Mouse (Mus musculus) left cerebral cortex, adult 8-10 months (tissue): ENCODE results near the gene Rab6a. TPM values are rescaled to one million over a fixed set of nuclear protein-coding genes. Genes with fewer than 3 reads are reported as not detected.

Source experiments
- DNase-seq, 2 experiments: peaks; one replicate each; pipeline ENCODE4 v3.0.0; 2022; ENCODE audit warnings: low spot score in 2 of 2
- total RNA-seq, 4 experiments: library from RNA; stranded (reverse); gene quantifications; 2 replicates each; pipeline ENCODE4 v1.2.4; 2022

Gene Rab6a
- total RNA-seq, 4 experiments from 2014 or later, result 362 to 393 (median 380) TPM

DNA sequence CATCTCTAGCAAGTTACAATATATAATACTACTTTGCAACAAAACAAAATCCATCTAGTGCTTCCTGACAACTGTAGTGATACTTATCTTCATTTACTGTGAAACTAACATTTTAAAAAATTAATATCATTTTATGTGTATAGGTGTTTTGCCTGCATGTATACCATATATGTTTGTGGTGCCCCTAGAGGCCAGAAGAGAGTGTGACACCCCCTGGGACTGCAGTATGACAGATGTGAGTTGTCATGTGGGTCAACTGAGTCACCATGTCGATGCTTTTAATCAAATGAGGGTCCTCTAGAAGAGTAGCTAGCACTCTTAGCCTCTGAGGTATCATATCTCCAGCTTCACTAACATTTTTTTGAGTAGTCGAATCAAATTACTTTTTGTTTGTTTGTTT lies 15.1 kb downstream of the Rab6a start:
- no peak for DNase-seq

DNA sequence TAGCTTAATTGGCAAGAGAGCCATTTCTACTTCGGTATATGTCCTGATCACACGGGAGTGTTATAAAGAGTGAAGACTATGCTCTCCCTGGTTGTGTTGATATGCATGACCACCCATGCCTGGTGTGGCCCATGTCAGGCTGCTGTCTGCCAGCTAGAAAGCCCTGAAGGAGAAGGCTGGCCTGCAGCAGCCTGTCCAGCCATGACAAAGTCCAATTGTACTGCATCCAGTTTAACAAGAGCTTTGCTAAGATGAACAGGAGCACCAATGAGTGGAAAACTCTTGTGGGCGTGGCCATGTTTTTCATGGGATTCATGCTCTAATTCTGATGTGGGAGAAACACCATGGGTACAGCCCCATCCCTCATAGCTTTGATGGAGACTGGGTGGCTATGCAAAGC lies 17.3 kb downstream of the Rab6a start:
- DNase-seq, result no peak

DNA sequence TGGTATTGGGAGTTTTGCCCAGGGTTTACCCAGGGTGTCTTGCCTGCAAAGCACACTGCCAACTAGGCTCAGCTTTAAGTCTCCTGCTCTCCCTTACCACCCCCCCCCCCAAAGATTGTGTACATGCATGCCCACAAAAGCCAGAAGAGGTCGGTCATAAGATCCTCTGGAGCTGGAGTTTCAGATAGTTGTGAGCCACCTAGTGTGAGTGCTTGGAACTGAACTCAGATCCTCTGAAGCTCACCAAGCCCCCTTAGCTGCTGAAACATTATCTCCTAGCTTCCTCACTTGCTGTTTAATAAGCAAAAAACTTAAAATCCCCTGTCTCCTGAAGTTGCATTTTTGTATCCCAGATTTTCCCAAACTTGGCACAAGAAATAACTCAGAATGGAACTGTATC lies 30.4 kb downstream of the Rab6a start:
- no peak for DNase-seq

DNA sequence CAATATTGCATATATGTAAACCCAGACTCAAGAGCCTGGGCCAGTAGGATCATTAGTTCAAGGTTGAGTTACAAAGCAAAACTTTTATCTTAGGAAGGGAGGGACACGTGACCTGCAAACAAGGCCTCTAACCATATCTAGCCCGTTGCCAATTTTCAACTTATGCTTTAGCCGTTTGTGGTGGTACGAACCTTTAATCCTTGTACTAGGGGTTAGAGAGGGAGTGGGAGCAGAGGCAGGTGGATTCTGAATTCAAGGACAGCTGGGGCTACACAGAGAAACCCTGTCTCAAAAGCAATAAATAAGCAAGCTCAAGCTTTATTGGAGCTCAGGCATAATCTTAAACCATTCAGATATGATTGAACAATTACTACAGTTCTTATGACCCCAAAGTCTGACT lies 35.2 kb downstream of the Rab6a start:
- no peak for DNase-seq

DNA sequence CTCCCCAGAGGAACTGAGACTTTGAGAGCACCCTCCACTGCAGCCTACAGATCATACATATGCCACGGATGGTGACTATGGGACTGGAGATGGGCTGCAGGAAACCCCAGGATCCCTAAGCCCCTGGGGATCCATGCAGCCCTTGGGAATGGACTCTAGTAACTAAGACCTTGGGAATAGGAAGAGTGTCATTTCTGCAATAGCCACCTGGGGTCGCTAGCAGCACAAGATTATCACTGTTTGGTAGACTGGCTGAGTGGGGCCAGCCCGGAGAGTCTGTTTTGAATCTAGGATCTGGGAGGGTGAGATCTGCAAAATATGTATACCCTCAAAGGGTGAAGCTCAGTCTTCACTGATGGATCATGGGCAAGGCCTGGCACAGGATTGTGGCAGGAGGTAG lies 37.9 kb downstream of the Rab6a start:
- DNase-seq, result peak; percentile 30 to 55

DNA sequence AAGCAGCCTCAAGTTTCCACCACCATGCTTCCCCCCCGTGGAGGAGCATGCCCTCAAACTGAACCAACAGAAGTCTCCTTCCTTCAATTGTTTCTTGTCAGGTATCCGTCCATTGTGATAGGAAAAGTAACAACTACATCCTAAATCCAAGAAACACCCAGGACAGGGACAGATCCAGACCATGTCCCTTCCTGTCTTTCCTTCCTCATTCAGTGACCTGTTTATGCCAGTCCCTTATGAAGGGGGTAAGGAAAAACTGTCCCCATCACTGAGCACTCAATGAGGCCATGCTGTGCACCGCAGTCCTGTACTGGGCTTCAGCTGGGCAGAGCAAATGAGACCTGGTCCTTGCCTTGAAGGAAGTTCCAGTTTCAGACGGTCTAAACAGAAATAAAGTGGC lies 41.9 kb downstream of the Rab6a start:
- peak in 1 of 2 experiments; percentile 1 for DNase-seq

DNA sequence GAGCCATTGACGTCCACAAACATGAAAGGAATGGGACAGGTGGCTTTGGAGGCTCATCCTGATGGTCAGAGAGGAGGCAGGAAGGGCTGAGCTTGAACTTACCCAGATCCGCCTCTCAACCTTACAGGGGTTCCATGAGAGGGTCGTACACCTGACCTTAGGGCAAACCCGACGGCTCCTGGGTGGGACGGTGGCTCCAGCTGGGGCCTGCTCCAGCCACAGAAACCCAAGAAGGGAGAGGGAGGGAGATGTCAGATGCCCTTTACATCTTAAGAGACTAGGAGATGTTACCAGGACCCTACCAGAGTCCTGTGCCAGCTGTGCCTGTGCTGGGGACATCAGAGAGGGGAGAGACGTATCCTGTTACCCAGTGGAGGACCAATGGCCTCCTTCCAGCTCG lies 42.6 kb downstream of the Rab6a start:
- peak in 1 of 2 experiments; percentile 4 for DNase-seq

DNA sequence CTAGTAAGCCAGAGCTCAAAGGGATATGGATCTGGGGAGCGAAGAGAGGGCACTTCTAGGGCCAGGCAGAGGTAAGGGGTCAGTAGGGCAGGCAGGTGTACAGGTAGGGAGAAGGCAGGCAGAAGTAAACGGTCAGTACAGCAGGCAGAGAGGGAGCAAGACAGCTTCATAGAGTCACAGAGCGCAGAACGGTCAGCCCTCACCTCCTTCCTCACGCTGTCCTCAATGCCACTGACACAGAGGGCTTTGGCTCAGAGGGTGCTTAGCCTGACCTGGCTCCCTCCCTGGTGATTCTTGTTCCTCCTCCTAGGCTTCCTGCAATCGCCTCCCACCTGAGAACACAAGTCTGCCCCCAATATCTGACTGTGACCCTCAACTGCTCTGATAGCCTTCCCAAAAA lies 43.2 kb downstream of the Rab6a start:
- DNase-seq, result peak in 1 of 2 experiments; percentile 5

DNA sequence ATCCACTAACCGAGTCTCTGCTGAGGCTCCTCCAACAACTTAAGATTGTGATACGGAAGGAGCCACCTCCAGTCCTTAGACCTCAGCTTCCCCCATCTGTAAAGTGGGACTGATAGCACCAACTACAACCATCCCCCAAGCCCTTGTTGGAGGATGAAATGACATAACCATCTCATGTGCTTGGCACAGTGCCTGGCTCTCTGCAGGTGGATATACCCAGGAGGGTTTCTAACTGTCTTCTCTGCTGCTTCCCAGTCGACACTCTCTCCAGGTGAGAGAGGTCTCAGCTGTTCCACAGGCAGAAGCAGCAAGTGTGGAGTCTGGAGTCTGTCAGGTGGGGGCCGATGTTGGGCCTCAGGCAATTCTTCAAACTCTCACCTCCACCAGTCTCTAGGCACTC lies 43.8 kb downstream of the Rab6a start:
- DNase-seq, result peak in 1 of 2 experiments; percentile 13

DNA sequence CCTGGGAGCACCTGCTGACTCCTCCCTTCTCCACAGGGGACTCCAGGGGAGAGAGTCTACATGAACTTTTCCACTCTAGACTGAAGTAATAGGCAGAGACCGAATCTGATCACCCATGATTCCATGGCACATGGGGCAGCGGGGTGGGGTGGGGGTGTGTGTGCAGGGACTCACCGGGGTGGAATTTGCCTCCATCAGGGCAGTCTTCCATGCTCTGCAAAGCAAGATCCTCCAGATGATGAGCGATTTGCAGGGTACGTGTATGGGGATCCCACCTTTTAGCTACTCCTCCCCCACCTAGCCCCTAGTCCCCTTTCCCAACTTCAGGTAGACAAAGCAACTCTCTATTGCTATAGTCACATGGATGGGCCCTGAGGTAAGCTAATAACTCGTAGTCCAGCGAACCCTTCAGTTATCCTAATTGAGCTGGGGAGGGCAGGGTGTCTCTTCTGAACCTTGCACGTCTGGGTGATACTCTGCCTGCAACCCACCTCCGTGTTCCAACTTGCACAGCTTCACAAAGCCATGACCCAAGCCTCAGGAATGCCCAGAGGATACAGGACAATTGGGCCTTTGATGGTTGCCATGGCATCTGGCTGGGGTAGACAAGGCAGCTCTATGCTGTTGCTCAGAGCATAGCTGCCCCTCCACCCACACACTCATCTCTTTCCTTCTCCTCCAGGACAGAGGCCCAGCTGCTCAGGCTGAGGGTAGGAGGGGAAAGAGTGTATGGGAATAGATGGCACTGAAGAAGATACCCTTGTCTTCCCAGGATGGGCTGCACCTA lies 46.5 kb downstream of the Rab6a start:
- peak in 1 of 2 experiments; percentile 73 for DNase-seq

DNA sequence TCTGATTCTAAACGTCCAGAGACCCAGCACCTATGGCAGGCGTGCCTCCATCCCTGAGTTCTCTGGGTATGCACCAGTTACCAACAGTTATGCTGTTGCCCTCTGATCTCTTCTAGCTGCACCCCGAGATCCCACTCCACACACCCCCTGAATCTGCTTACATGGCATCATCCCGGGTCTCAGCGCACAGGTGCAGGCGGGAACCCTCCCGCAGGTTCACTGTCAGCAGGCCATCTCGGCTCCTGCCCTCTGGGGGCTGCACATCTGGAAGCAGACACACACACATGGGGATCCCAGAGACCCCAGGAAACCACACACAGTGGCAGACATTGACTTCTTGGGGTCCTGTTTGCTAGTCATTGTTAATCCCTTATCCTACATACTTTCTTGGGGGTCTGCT lies 47.2 kb downstream of the Rab6a start:
- no peak for DNase-seq

DNA sequence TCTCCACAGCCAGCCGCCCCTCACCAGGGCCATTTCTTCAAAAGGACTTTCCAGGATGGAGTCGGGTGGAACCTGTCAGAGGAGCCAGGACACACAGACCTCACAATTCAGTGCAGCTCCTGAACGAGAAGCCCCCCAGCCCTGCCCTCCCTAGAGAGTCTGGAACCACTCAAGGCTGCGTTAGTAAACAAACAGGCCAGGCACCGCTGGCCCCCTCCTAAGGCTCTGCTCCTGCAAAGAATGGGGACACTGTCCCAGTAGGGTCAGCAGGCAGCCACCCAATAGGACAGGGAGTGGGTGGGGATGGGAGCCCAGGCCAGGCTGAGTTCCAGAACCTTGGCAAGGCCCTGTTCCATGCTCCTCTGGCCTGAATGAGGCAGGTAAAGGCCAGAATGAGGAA lies 49.5 kb downstream of the Rab6a start:
- peak in 1 of 2 experiments; percentile 51 for DNase-seq

DNA sequence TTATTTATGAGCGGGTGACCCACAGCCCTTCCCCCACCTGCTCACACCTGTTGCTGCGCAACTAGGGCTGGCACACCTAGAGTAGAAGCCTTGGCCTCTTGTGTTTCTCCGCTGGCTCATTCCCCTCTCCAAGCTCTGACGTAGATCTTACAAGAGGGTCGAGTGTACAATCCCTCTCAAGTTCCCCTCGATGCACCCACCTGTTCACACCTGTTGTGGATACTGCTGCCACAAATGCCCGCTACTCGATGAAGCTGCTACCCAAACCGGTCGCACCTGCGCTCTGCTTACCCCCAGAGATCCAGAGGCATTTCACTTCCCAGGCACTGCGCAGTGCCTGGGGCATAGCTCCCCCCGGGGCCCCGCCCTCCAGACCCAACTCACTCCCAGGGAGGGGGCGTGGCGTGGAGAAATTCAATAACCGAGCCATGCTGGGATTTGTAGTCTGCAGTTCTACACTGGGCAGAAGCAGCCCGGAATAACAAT lies 50.9 kb downstream of the Rab6a start:
- no peak for DNase-seq

DNA sequence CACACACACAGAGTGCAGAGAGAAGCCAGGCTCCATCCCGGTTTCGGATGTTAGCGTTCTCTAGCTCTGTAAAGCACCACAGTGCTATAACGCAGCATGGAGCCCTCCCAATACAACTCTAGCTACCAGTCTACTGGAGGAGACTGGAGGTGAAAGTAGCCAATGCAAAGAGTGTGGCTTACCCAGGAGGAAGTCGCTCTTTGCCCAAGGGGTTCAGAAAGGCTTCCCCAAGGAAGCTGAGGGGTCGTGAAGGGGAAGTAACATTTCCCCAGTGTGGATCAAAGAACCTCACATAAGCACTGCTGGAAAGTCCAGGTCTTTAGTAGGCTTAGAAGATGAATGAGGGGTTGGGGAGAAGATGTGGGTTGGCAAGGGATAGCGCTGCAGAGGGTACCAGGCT lies 54.1 kb downstream of the Rab6a start:
- no peak for DNase-seq

DNA sequence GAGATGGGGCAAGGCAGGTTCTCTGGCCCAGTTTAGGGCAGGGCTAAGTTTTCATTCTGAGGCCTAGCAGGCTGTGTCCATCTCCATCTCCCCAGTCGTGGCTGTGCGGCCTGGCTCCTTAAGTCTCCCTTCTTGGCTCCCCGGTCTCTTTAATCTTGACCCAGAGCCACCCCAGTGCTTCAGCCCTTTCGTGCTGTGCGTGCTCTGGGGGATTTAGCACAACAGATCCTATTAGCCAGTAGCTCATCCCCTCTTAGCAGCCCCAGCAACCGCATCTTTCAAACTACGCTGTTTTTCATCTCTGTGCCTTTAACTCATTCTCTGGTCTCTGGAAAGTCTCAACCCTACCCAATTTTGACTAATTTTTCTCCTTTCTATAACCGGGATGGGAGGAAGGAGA lies 55.0 kb downstream of the Rab6a start, which contains the start of gene Plekhb1:
Plekhb1 (minus strand) TSS at position 184 of the 400 bp plus-strand sequence.
- no peak for DNase-seq

DNA sequence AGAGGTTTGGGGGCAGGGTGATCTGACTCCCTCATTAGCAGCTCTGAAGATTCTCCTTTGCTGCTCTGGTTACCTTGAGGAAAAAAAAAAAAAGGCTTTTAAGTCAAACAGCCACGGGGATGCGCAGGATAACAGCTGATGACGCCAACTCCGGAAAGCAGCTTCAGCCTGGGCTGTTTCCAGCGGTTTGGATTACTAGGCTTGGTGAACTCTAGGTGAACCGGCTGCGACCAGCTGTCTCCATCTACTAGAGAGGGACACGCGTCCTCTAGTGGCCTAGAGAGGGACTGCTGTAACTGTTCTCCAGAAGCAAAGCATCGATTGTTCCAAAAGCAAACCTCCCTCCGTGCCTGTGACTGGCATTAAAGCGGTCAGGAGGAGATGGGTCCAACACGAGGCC lies 56.0 kb downstream of the Rab6a start:
- peak; percentile 75 to 79 for DNase-seq

DNA sequence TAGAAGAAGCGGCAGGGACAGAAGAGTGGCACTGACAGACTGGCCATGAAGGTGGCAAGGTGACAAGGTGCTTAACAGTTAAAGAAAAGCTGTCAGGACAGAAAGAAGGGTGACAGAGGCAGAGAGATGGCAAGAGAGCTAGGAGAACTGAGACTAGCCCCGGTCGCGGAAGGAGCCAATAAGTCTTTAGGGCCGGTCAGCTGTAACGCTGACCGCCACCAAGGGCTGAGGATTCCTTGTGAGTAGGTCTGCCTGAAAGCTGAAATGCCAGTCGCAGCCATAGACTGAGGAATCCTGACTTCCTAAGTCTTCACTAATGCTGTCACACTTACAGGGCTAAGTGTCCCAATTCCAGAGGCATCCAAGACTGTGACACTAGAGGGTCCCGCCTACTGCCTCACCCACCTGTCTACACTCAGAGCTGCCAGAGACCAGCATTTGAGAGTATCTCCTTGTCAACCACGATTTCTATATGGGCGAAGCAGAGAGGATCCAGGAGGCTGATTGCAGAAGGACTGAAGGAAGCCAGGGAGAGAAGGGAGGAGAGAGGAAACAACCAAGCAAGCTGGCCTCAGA lies 56.6 kb downstream of the Rab6a start:
- DNase-seq, result no peak

DNA sequence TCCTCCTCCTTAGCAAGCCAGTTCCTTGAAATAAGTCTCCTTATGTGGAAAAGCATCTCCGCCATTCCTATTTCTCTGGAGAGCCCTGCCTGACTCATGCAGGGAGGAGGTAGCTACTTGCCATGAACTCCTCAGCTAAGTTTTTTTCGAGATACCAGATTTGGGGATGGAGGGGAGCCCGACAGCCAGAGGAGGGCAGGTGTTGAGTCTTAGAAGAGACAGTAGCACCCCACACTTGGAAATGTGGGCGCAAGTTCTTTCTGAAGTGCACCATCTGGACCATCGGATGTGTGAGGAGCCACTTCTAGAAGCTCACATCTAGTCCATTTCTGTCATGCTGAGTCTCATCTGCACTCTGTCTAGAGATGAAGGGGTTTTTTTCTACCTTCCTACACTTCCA lies 63.4 kb downstream of the Rab6a start:
- DNase-seq, result peak in 1 of 2 experiments; percentile 85

DNA sequence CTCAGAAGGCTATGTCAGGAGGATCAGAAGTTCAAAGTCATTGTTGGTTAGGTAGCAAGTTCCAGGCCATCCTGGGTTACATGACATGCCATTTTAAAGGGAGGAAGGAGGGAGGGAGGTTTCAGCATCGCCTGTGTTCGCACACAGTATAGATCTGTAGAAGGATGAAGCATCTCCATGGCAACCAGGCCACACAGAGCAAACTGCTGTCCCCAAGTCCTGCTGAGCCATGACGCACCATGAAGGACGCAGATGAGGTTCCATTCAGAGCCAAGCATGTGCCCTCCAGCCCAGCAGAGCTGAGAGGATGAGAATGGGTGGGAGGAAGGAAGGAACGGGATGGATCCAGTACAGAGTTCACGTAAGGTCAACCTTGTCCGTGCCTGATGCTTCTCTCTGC lies 66.2 kb downstream of the Rab6a start:
- DNase-seq, result no peak

DNA sequence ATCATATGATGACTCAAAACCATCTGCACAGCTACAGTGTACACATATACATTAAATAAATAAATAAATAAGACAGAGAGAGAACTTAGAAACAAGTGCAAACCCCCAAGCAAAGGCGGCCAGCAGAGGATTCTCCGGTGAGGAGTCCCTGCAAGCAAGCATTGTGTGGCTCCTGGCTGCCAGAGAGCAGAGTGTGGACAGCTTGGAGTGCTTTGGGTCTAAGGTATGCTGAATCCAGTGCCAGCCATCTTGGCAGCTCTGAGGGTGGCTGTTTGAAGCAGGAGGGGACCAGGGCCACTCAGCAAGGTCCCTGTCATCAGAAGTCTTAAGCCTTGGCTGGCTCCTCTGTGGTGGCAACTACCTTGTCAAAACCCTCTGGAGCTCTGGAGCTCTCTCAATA lies 67.7 kb downstream of the Rab6a start:
- DNase-seq, result no peak

DNA sequence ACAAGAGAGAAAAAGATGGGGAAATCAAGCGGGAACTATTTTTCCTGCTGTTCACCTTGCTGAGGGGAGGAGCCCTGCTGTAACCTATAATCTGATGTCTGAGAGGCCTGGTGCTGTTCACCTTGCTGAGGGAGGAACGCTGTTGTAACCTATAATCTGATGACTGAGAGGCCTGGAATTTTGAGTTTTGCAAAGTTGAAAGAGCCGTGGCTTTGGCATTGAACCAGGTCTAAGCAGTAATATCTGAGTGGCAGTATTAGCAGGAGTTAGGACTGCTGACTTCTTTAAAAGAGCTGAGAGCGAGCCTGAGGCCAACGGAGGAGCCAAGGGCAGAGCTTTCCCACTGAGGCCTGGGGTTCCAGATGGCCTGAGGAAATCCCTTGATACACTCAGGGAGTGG lies 70.8 kb downstream of the Rab6a start:
- no peak for DNase-seq

DNA sequence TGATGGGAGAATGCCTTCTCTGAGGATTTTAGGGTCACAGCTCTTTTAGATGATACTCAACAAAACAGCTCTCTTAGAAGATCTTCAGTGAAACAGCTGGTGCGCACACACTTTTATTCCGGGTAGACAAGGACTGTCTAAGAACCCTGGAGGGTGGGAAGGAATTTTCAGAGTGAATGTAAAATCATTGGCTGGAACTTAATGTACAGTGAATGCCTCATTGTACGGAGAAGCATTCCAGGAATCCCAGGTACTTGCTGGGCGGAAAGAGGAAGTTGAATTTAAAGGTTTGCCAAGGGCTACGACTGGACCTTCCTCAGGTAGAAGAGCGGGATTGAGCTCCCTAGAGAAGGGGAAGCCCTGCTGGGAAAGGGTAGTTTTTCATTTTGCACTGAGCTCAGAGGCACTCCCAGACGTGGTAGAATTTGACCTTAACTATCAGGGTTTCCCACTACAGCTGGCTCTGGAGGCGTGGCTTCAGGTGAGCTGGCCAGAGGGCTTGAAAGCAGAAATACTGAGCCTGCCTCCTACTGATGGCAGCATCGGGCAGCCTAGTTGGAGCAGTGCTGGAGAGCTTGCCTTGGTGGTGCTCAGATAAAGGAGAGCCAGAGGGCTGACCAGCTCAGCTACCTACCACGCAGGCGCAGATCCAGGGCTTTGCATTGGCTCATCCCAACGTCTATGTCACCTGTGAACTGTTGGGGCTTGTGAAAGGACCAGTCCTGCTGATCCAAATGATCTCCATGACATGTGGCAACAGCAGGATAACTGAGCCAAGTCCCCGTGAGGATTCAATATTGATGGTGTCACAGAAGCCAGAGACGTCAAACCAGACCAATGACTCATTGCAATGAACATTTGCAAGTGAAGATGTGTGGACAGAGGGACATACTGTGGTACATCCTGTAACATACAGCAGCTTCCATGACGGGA lies 72.0 kb downstream of the Rab6a start:
- DNase-seq, result no peak
